Mouse (Mus musculus): ENCODE measurements around the gene Npc2. TPM values are rescaled to one million over a fixed set of nuclear protein-coding genes. Genes with fewer than 3 reads are reported as not detected.

Gene Npc2
- 65.4 and 69.8 TPM in 2 replicates for polyA plus RNA-seq (2015; fragmentation: Nextera tagmentation; extraction: Ambion mirVana)

- H3K4me2 ChIP-seq (replicated peaks; ENCODE audit: low read depth, low read length) = peak within 1 kb of the TSS; percentile 83
- no peaks in the 10 kb centered on the region for H3K27me3 ChIP-seq (ENCODE audit: insufficient read depth, low read length)
- no peaks in the 10 kb centered on the region for H3K36me3 ChIP-seq (ENCODE audit: insufficient read depth, low read length)
- peak; percentile 100 for ATAC-seq (ENCODE audit: low FRiP score, low TSS enrichment)
- H3K4me3 ChIP-seq (ENCODE audit: low read length) = peak within 1 kb of the TSS; percentile 57
- peak within 1 kb of the TSS; percentile 88 for H3K27ac ChIP-seq (ENCODE audit: low read length)
- H3K4me1 ChIP-seq (ENCODE audit: insufficient read depth, low read length) = peaks cover 25% of the 10 kb centered on the region
- under 1% methylated on average over 50 of the region's 50 CpGs for WGBS
- H3K9me3 ChIP-seq (ENCODE audit: low read length) = no peaks in the 10 kb centered on the region
- H3K9ac ChIP-seq (replicated peaks; ENCODE audit: low read length) = peak within 1 kb of the TSS; percentile 86
These were observed at the start of gene Npc2, which contains the start of gene Isca2 for GRCm38 (mm10) chr12:84772726-84773441. Gene Npc2, minus strand, starts transcription at chr12:84773152. Gene Isca2, plus strand, starts transcription at chr12:84773251.

- no peaks in the 10 kb centered on the region for H3K9me3 ChIP-seq (ENCODE audit: low read length)
- no peaks in the 10 kb centered on the region for H3K36me3 ChIP-seq (ENCODE audit: insufficient read depth, low read length)
- no peak overlapping the region for H3K9ac ChIP-seq (replicated peaks; ENCODE audit: low read length)
- 87% methylated on average over 13 of the region's 13 CpGs for WGBS
- no peaks in the 10 kb centered on the region for H3K27me3 ChIP-seq (ENCODE audit: insufficient read depth, low read length)
- H3K4me1 ChIP-seq (ENCODE audit: insufficient read depth, low read length) = no peaks in the 10 kb centered on the region
- H3K4me2 ChIP-seq (replicated peaks; ENCODE audit: low read depth, low read length) = no peak overlapping the region
- H3K4me3 ChIP-seq (ENCODE audit: low read length) = no peak overlapping the region
- no peak for ATAC-seq (ENCODE audit: low FRiP score, low TSS enrichment)
- no peak overlapping the region for H3K27ac ChIP-seq (ENCODE audit: low read length)
These were observed 46.5 kb upstream of the Npc2 start for GRCm38 (mm10) chr12:84819236-84820168.

GRCm38 (mm10) chr12:84818496-84818895 is 45.5 kb upstream of the Npc2 start:
- H3K9me3 ChIP-seq (ENCODE audit: low read length) = no peaks in the 10 kb centered on the region
- H3K4me1 ChIP-seq (ENCODE audit: insufficient read depth, low read length) = no peaks in the 10 kb centered on the region
- no peak for ATAC-seq (ENCODE audit: low FRiP score, low TSS enrichment)
- H3K4me2 ChIP-seq (replicated peaks; ENCODE audit: low read depth, low read length) = no peak overlapping the region
- H3K4me3 ChIP-seq (ENCODE audit: low read length) = no peak overlapping the region
- 69% methylated on average over 4 of the region's 4 CpGs for WGBS
- no peaks in the 10 kb centered on the region for H3K27me3 ChIP-seq (ENCODE audit: insufficient read depth, low read length)
- no peak overlapping the region for H3K27ac ChIP-seq (ENCODE audit: low read length)
- H3K36me3 ChIP-seq (ENCODE audit: insufficient read depth, low read length) = no peaks in the 10 kb centered on the region
- no peak overlapping the region for H3K9ac ChIP-seq (replicated peaks; ENCODE audit: low read length)

GRCm38 (mm10) chr12:84814663-84815325 is 41.8 kb upstream of the Npc2 start:
- Histone ChIP-seq H3K27ac (ENCODE audit: low read length) (no peak overlapping the region), H3K4me1 (ENCODE audit: insufficient read depth, low read length) (no peaks in the 10 kb centered on the region), H3K4me3 (ENCODE audit: low read length) (no peak overlapping the region), H3K36me3 (ENCODE audit: insufficient read depth, low read length) (no peaks in the 10 kb centered on the region), H3K4me2 (replicated peaks; ENCODE audit: low read depth, low read length) (no peak overlapping the region), H3K27me3 (ENCODE audit: insufficient read depth, low read length) (no peaks in the 10 kb centered on the region), H3K9me3 (ENCODE audit: low read length) (no peaks in the 10 kb centered on the region), H3K9ac (replicated peaks; ENCODE audit: low read length) (no peak overlapping the region)
- no peak for ATAC-seq (ENCODE audit: low FRiP score, low TSS enrichment)
- 70% methylated on average over 3 of the region's 3 CpGs for WGBS

GRCm38 (mm10) chr12:84813773-84814172 is 40.8 kb upstream of the Npc2 start:
- Histone ChIP-seq H3K27me3 (ENCODE audit: insufficient read depth, low read length) (no peaks in the 10 kb centered on the region), H3K4me3 (ENCODE audit: low read length) (no peak overlapping the region), H3K9ac (replicated peaks; ENCODE audit: low read length) (no peak overlapping the region), H3K9me3 (ENCODE audit: low read length) (no peaks in the 10 kb centered on the region), H3K4me1 (ENCODE audit: insufficient read depth, low read length) (no peaks in the 10 kb centered on the region), H3K36me3 (ENCODE audit: insufficient read depth, low read length) (no peaks in the 10 kb centered on the region), H3K27ac (ENCODE audit: low read length) (no peak overlapping the region), H3K4me2 (replicated peaks; ENCODE audit: low read depth, low read length) (no peak overlapping the region)
- WGBS = 48% methylated on average over 7 of the region's 7 CpGs
- ATAC-seq (ENCODE audit: low FRiP score, low TSS enrichment) = no peak

GRCm38 (mm10) chr12:84812004-84812403 is 39.1 kb upstream of the Npc2 start:
- ATAC-seq (ENCODE audit: low FRiP score, low TSS enrichment) = no peak
- no peak overlapping the region for H3K4me2 ChIP-seq (replicated peaks; ENCODE audit: low read depth, low read length)
- no peaks in the 10 kb centered on the region for H3K27me3 ChIP-seq (ENCODE audit: insufficient read depth, low read length)
- H3K4me3 ChIP-seq (ENCODE audit: low read length) = no peak overlapping the region
- no peak overlapping the region for H3K9ac ChIP-seq (replicated peaks; ENCODE audit: low read length)
- H3K36me3 ChIP-seq (ENCODE audit: insufficient read depth, low read length) = no peaks in the 10 kb centered on the region
- WGBS = 59% methylated on average over 3 of the region's 3 CpGs
- no peaks in the 10 kb centered on the region for H3K9me3 ChIP-seq (ENCODE audit: low read length)
- H3K4me1 ChIP-seq (ENCODE audit: insufficient read depth, low read length) = no peaks in the 10 kb centered on the region
- no peak overlapping the region for H3K27ac ChIP-seq (ENCODE audit: low read length)

GRCm38 (mm10) chr12:84811510-84811909 is 38.6 kb upstream of the Npc2 start:
- Histone ChIP-seq H3K4me3 (ENCODE audit: low read length) (no peak overlapping the region), H3K36me3 (ENCODE audit: insufficient read depth, low read length) (no peaks in the 10 kb centered on the region), H3K27me3 (ENCODE audit: insufficient read depth, low read length) (no peaks in the 10 kb centered on the region), H3K4me2 (replicated peaks; ENCODE audit: low read depth, low read length) (no peak overlapping the region), H3K27ac (ENCODE audit: low read length) (no peak overlapping the region), H3K9ac (replicated peaks; ENCODE audit: low read length) (no peak overlapping the region), H3K9me3 (ENCODE audit: low read length) (no peaks in the 10 kb centered on the region), H3K4me1 (ENCODE audit: insufficient read depth, low read length) (peaks cover 3% of the 10 kb centered on the region)
- no peak for ATAC-seq (ENCODE audit: low FRiP score, low TSS enrichment)
- WGBS = 59% methylated on average over 4 of the region's 4 CpGs

- Histone ChIP-seq H3K27ac (ENCODE audit: low read length) (no peak overlapping the region), H3K4me1 (ENCODE audit: insufficient read depth, low read length) (peaks cover 10% of the 10 kb centered on the region), H3K4me3 (ENCODE audit: low read length) (no peak overlapping the region), H3K9me3 (ENCODE audit: low read length) (no peaks in the 10 kb centered on the region), H3K9ac (replicated peaks; ENCODE audit: low read length) (no peak overlapping the region), H3K4me2 (replicated peaks; ENCODE audit: low read depth, low read length) (no peak overlapping the region), H3K36me3 (ENCODE audit: insufficient read depth, low read length) (no peaks in the 10 kb centered on the region), H3K27me3 (ENCODE audit: insufficient read depth, low read length) (no peaks in the 10 kb centered on the region; the same call in 1 of the 2 replicates)
- WGBS = 74% methylated on average over 1 of the region's 1 CpGs
- ATAC-seq (ENCODE audit: low FRiP score, low TSS enrichment) = 0 out of 2 replicates have a peak, but pooled peaks have one; percentile 8
These were observed 37.9 kb upstream of the Npc2 start for GRCm38 (mm10) chr12:84810810-84811209.

GRCm38 (mm10) chr12:84809033-84809432 is 36.1 kb upstream of the Npc2 start:
- no peak overlapping the region for H3K9ac ChIP-seq (replicated peaks; ENCODE audit: low read length)
- no peak overlapping the region for H3K4me3 ChIP-seq (ENCODE audit: low read length)
- no peaks in the 10 kb centered on the region for H3K36me3 ChIP-seq (ENCODE audit: insufficient read depth, low read length)
- no peak overlapping the region for H3K27ac ChIP-seq (ENCODE audit: low read length)
- H3K4me2 ChIP-seq (replicated peaks; ENCODE audit: low read depth, low read length) = no peak overlapping the region
- 56% methylated on average over 6 of the region's 6 CpGs for WGBS
- H3K4me1 ChIP-seq (ENCODE audit: insufficient read depth, low read length) = peaks cover 17% of the 10 kb centered on the region
- no peaks in the 10 kb centered on the region; the same call in 1 of the 2 replicates for H3K27me3 ChIP-seq (ENCODE audit: insufficient read depth, low read length)
- no peak for ATAC-seq (ENCODE audit: low FRiP score, low TSS enrichment)
- H3K9me3 ChIP-seq (ENCODE audit: low read length) = no peaks in the 10 kb centered on the region

Measured in kidney, embryonic 16.5 days (tissue).